Mouse (Mus musculus): ENCODE measurements around the gene Bmx.

Gene Bmx

GRCm38 (mm10) chrX:164258057-164258456 is at the start of gene Bmx:
Bmx (minus strand) TSS chrX:164258193.
- DNase-seq = no peak

GRCm38 (mm10) chrX:164306250-164306649 is 48.3 kb upstream of the Bmx start:
- DNase-seq = no peak

DNA sequence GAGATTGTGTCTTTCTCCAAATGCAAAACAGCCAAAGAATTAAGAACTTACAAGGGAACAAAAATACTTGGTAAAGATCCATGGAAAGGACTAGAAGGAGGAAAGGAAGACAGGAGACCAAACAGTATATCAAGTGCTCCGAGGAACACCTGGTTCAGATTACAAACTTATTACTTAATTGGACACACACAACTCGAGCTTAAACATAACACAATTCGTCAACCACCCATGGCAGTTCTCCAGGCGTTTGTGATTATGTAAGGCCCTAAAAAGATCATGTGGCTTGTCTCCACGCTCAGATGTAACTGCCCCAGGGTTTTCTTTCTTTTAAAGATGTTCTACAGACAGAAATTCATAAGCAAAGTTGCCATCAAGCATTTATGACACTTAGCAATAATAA is 33.2 kb upstream of the Bmx start:
- DNase-seq = no peak

DNA sequence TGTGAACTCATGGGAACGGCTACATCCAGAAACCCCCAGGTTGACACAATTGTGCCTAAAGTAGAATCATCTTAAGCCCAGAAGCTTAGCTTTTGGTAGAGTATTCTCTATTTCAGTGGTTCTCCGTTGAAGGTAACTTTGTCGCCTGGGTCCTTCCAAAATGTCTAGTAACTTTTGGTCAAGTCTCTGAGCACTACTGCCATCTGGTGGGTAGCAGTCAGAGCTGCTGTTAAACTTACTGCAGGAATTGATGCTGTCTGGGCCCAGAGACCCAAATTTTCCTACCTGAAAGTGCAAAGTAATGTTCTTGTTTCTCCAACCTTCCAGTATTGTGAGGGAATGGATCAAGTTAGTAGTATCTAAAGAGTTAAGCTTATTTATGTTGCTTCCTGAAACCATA is 29.1 kb upstream of the Bmx start:
- DNase-seq = peak; percentile 13 to 24

DNA sequence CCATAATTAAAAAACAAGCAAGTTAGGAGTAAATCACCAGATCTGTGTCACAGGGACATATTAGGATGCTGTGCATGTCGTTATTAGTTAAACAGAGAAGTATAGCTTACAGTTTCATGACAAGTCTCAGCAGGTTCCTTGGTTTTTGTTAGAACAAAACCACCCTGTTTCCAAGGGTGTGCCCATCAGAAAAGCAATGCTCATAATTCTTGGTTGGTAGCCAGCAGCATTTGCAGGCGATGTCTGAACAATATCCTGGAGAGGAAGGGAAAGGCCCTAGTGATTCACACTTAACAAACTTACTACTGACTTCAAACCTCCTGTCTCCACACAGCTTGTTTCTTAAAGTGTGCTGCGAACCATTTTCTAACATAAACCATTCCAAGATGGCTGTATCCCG is 25.8 kb upstream of the Bmx start:
- no peak for DNase-seq

- no peak for DNase-seq
These were observed 23.1 kb upstream of the Bmx start for GRCm38 (mm10) chrX:164280918-164281647.

DNA sequence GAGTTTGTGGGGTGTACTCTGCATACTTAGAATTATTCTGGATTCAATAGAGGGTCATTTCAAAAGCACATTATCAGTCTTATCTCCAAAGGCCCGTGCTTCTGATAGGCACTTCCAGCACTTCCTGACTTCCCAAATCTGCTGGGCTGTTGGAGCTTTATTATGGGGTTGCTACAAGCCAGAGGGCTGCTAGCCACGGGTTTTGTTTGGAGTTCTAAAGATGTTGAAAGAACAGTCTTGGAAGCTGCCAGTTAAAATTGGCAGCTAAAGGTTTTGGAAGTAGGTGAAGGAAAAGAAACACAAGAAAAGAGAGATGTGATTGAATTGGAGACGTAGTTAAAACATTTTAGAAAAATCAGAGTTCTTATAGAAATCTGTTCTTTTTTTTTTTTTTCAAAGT is 17.5 kb upstream of the Bmx start:
- DNase-seq = no peak

DNA sequence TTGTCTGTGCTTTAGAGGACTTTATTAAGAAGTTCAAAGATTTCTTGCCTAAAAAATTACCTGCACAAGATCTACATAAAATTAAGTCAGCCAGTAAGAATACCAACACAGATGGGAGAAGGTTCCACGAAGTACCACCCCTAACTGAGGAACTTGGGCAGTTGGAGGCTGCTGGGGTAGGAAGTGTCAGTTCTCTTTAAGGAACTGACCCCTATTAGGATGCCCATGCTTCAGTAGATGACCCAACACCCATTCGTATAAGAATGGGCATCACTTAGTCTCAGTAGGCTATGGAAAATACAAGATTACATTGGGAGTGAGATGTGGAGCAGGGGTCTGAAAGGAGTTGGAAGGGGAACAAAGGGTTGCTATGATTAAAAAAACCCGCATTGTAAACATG is 12.6 kb upstream of the Bmx start:
- DNase-seq = no peak

- peak; percentile 22 to 40 for DNase-seq
These were observed 11.3 kb upstream of the Bmx start, which contains the start of gene Pir for GRCm38 (mm10) chrX:164269285-164269761. Pir (plus strand) TSS chrX:164269371.

GRCm38 (mm10) chrX:164264861-164265260 is 6.9 kb upstream of the Bmx start:
- DNase-seq = no peak

DNA sequence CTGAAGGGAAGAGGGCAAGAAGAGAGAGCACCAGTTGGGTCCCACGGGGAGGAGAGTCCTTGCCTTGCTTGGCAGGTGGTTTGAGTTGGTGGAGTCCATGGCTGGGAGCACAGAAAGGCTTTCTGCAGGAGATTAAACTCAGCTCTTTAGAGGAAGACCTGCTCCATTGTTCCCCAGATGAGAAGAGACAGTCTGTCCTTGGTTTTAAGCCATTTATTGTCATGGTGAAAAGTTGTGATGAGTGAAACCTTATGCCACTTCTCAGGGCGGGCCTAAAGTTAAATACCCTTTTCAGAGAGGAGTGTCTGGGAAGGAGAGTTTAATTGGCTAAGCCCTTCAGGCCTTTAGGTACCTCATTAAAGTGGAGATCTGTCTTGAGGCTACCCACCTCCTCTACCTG is 4.3 kb upstream of the Bmx start:
- no peak for DNase-seq

DNA sequence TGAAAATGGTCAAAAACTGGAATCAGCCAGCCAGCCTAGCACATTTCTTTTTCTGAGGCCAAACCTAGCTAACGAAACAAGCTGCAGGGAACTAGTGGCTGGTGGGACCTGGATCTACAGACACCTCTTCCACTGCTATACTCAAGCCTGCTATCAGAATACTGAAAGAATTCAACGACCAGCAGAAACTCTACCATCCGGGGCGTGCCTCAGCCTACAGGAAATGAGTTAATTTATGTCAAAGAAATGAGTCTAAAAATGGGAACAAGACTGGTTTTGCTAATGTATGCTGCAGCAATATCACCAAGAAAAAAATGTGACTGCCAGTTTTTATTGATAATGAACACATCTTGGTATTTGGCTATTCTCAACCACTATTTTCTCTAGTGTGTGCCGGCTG is 669 bp upstream of the Bmx start:
- no peak for DNase-seq

DNA sequence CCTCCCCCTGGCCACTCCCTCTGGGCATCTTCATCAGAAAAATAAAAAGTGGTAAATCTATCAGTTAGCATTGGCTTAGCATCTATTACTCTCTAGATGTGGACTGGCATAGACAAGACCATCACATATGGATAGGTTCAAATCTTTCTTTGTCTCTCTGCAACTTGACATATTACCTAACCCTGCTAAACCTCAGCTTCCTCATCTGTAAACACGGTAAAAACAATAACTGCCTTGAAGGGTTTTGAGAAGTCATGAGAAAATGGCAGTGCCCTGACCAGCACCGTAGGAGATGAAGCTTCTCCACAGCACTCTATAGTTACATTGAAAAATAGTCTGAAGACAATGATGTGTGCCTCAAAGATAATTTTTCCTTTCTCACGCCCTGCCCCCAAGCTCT is 1.5 kb downstream of the Bmx start:
- no peak for DNase-seq

DNA sequence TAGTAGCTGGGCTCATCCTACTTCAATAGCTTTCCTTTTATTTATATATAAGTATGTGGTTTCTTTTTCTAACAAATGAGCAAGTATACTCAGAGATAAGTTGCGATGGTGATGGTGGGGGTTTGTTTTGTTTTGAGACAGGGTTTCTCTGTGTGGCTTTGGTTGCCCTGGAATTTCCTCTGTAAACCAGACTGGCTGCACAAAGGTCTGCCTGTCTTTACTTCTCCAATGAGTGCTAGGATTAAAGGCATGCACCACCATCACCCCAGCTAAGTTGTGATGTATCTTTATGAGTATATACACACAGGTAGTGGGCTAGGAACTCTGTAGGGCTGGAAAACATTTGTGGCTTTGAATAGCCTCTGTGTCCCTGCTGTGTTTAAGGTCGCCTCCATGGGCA is 11.3 kb downstream of the Bmx start:
- no peak for DNase-seq

DNA sequence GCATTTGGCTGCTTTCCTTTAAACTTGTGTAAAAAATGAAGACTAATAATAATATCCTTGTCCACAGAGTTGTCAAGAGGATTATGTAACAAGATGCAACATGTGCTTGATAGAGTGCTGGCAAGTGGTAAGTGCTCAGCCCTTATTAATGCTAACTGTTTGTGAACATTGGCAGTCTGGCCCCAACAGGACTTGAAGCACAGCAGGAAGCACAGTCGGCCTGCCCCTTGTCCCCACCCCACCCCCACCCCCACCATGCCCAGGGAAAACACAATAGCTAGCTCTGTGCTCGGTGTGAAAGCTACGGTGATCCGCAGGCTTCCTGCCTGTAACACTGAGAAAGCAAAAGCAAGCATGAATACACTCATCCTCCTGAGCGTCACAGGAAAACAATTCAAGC is 12.3 kb downstream of the Bmx start:
- no peak for DNase-seq

GRCm38 (mm10) chrX:164233380-164233779 is 24.6 kb downstream of the Bmx start:
- DNase-seq = no peak

DNA sequence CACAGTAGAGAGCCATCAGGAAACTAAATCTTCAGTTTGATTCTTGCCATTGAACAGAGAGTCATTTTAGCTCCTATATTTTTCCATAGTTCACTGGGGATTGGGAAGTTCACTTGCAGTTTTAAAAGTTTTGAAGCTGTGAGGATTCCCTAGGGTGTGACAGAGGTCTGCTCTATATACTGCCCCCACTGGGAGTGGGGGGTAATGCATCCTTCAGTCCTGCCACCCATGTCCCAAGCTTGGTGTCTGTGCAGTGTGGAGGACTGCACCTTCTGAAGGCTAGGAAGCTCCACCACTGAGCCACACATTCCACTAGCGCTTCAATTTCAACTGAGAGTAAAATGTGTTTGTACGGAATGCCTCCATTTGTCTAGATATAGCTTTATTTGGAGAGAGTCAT is 36.0 kb downstream of the Bmx start:
- DNase-seq = peak in 1 of 2 experiments; percentile 8

GRCm38 (mm10) chrX:164200547-164200946 is 57.4 kb downstream of the Bmx start:
- DNase-seq = no peak

- DNase-seq = no peak
These were observed 60.3 kb downstream of the Bmx start for GRCm38 (mm10) chrX:164197679-164198078.

DNA sequence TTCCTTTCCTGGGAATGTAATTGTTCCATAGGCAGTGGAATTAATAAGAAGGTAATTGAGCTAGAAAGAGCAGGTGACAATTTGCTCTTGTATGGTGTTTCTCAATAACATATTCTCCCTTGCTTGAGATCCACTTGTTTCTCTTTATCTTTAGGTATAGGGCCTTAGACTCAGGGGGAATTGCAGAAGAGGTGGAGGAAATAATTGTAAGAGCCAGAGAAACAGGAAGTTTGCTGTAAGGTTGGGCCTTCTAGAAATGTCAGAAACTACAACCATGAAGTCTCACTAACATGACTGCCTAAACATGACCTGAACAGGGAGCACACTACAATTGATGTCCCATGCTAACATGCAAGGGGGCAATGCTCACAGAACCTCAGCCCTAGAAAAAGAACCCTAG is 68.1 kb downstream of the Bmx start:
- DNase-seq = no peak

GRCm38 (mm10) chrX:164183844-164184243 is 74.1 kb downstream of the Bmx start:
- peak; percentile 57 to 69 for DNase-seq

DNA sequence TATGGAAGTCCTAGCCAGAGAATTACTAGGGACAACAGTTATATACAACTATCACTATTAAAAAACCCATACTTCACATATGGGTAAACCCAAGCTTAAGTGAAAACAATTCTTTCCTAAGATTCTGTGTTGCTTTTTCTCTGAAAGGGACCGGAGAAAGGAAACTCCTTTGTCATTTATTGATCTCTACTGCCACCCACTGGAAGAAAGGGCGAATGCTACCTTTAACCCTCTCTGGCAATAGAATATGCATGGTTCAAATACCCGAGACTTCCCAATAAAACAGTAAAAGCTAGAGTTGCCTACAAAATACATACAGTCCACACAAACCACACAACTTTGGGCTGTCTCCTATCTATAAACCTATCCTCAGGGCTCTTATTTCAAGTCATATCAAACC is 78.2 kb downstream of the Bmx start:
- peak; percentile 69 to 74 for DNase-seq

DNA sequence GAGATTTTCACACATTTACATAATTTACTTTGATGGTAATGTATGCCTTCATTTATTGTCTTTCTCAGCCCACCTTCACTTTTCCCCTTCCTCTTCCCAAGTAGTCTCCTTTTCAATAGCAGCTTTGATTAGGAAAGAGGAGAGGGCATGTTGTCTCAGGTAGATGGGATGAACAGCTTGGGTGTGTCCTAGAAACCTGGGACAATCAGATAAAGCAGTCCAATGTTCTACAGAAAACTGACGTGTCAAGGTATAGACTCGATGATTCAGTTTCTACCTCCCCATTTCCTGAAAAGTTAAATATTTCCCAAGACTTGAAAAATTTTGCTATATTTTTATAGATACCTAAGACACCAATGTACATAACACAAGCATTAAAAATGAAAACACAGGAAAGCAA is 79.1 kb downstream of the Bmx start:
- no peak for DNase-seq

- DNase-seq = no peak
These were observed 82.2 kb downstream of the Bmx start for GRCm38 (mm10) chrX:164175780-164176179.

GRCm38 (mm10) chrX:164175311-164175710 is 82.7 kb downstream of the Bmx start:
- DNase-seq = no peak
